Mouse (Mus musculus) spleen, postnatal 4 days (tissue): ENCODE measurements around the gene Ppt1.
"Not testable (repeated sequence)": the region's sequence is repeated elsewhere in the genome, so short reads cannot be mapped to it uniquely, and the experiment has no call there.

Experiments
- DNase-seq, 2 experiments: peaks; one replicate each; pipeline ENCODE4 v3.0.0; 2022; ENCODE audit warnings: low spot score in 2 of 2

The Ppt1 gene

GRCm38 (mm10) chr4:122835530-122836402 is at the start of gene Ppt1:
Gene Ppt1 (plus strand): TSS chr4:122836242.
- peak; percentile 81 to 91 for DNase-seq

- no peak for DNase-seq
Measured at GRCm38 (mm10) chr4:122789335-122790089, 46.5 kb upstream of the Ppt1 start.

DNA sequence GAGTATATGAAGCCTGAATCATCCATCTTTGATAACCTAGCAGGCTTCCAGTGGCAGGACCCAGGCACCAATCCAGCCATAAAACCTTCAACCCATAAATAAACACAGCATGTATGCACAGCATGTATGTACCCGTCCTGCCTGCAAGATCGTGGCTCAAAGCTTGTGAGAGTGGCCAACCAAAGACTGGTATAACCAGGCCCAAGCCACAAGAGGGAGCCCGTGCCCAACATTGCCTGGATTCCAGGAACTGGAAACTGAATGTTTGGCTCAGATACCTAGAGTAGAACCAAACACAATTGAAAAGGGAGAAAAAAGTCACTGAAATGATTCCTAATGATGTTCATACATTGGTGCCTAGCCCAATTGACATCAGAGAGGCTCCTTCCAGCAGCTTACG is 27.9 kb upstream of the Ppt1 start:
- peak; percentile 60 to 83 for DNase-seq

GRCm38 (mm10) chr4:122811180-122811579 is 24.9 kb upstream of the Ppt1 start:
- DNase-seq: no peak

DNA sequence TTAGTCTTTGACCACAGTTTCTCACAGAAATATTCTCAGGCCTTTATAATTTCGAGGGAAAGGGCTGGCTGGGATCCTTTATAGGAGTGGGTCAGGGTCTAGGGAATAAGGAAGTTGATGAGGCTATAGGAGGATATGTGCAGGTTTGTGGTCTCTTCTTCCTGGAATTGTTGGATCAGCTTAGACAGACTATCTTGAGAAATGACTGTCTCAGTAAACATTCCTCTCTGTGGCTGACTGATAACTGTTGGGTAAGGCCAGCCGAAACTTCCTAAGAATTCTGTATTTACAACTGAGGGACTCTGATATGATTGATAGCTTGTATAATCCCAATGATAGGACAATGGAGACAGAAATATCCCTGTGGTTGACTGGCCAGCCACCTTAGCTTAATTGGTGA is 24.2 kb upstream of the Ppt1 start:
- no peak for DNase-seq

- no peak for DNase-seq
Measured at GRCm38 (mm10) chr4:122816202-122816601, 19.8 kb upstream of the Ppt1 start.

GRCm38 (mm10) chr4:122820941-122821340 is 15.1 kb upstream of the Ppt1 start:
- not testable (repeated sequence) for DNase-seq

GRCm38 (mm10) chr4:122827651-122828050 is 8.4 kb upstream of the Ppt1 start:
- no peak for DNase-seq

GRCm38 (mm10) chr4:122829339-122829738 is 6.7 kb upstream of the Ppt1 start:
- DNase-seq: no peak

DNA sequence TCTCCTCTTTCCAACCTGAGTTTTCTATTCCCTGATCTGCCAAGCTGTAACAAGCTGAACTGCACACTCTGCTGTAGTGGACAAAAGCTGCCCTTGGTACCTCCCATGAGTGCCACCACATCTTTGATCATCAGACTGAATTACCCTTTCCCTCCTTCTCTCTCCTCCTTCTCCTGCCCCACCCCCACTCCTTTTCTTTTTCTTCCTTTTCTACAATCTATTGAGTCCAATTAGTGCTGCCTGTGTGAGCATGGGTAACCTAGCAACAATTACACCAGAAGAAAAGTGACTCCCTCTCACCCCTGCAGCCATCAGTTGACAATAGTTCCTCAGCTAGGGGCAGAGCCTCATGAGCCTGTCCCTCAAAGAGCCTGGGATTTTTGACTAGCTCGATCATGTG is 4.2 kb upstream of the Ppt1 start:
- no peak for DNase-seq

DNA sequence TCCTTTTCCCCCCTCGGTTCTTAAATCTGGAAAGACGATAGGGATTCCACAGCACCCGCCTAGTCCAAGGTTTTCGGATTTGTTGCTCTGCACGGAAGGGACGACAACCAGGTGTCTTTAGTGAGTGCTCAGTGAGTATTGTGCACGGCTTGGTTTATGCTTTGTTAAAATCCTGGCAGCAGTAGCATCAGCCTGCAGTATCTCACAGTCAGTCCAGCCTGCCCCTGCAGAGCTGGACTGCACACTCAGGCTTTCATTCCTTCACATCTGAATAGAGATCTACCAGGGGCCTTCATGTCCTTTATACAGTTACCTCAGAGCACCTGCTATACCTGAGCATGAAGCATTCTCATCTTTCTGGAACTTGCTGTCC is 347 bp downstream of the Ppt1 start:
- DNase-seq: no peak

- no peak for DNase-seq
Measured at GRCm38 (mm10) chr4:122837180-122837730, 1.2 kb downstream of the Ppt1 start.

- DNase-seq: no peak
Measured at GRCm38 (mm10) chr4:122837994-122838393, 2.0 kb downstream of the Ppt1 start.

GRCm38 (mm10) chr4:122838416-122838815 is 2.4 kb downstream of the Ppt1 start:
- no peak for DNase-seq

DNA sequence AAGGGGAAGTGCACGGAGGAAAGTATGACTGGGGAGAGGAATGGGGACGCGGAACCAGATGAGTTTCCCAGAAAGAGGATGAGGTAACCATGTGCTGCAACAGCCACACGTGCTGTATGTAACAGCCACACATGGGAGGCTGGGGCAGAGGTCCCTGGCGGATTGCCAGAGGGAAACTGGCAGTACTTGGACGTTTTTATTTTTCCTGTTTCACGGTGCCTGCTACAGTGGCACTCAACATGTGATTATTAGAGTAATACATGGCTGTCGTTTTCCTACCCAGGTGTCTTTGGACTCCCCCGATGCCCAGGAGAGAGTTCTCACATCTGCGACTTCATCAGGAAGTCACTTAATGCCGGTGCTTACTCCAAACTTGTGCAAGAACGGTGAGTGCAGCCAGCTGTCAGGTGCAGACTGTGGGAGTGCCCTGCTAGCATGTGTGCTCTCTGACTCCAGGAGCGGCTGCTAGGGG is 12.1 kb downstream of the Ppt1 start:
- peak; percentile 52 to 73 for DNase-seq

- DNase-seq: no peak
Measured at GRCm38 (mm10) chr4:122851535-122851934, 15.5 kb downstream of the Ppt1 start.

DNA sequence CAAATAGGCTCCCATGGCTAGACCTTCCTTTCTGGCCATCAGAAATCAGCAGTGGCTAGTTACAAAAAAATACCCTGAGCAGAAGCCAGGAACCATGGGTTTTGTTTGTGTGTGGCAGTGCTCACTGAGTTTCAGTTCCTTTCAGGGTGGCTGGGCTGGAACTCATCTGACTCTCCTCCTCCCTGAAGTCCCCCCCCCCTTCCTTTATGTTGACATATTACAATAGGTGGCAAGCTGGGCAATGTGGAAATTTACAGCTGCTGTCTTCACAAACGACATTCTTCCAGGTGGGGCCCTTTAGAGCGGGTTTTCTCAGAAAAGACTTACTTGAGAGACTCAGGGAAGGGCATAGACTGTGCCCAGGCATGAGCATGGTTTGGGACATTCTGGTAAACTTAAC is 17.6 kb downstream of the Ppt1 start:
- no peak for DNase-seq

- no peak for DNase-seq
Measured at GRCm38 (mm10) chr4:122854770-122855169, 18.7 kb downstream of the Ppt1 start.

DNA sequence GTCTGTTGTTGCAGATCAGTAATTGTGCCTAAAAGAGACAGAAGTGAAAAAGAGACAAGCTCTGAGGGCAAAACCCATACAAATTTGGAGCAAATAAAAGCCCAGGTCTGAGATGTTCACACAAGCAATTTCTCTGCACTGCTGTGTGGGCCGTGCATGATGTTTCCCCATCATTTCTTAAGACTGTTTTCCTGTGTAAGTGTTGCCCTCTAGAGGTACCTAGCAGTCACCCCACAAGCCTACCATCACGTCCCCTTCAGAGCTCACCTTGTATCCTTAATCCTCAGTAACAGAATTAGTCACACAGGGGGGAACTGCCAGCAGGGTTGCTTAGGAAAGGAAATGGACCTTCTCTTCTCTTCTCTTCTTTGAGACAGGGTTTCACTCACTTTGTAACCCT is 21.9 kb downstream of the Ppt1 start:
- DNase-seq: no peak

DNA sequence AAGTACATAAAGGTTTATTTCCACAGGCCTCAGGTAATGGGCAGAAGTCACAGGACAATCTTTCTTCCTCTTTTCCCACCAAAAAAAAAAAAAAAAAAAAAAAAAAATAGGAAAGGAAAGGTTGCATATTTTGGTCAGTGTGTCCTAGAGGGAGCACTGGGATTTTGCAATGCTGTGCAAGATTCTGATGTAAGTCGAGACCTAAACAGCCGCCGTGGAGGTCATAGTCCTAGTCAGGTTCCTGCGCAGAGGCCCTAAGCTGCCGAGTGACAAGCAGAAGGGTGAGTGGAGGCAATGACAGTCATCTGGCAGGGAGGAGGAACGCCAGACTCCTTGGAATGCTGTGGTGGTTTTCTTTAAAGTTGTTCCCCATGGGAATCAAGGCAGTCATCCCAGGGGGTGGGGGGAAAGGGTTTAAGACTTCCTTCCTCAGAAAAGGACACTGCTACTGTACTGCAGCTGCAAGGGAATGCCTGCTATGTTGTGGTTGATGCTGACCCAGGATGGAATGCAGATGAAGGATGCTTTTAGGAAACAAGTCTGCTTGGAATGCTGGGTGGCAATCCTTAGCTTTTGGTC is 23.1 kb downstream of the Ppt1 start:
- DNase-seq: no peak

DNA sequence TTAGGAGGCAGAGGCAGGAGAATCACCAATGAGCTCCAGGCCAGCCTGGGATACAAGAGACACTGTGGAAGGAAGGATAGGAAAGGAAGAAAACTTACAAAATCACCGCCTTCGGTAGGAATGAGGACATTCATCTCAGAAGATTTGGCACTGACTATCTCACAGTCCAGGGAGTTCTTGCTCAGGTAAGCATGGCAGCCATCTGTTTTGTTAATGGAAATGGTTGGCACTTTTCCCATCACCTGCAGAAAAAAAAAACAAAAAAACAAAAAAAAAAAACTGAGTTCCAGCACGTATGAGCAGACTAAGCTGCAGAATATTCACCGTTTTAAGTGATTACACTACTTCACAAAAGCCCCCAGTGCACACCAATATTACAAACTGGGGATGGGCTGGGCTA is 25.8 kb downstream of the Ppt1 start:
- no peak for DNase-seq

- DNase-seq: no peak
Measured at GRCm38 (mm10) chr4:122868041-122868440, 32.0 kb downstream of the Ppt1 start.
